Mouse (Mus musculus) embryonic facial prominence, embryonic 14.5 days (tissue): Measurements from ENCODE around the gene Saa4. TPM values are rescaled to one million over a fixed set of nuclear protein-coding genes. Genes with fewer than 3 reads are reported as not detected.
"Not testable (repeated sequence)": the region's sequence is repeated elsewhere in the genome, so short reads cannot be mapped to it uniquely, and the experiment has no call there.

ENCODE experiments used
- ATAC-seq: fragments of 200-750 bp; cut with Nextera tagmentation; 2 replicates; pipeline ENCODE4 v1.8.0; 2017; ENCODE audit warnings: low read depth, moderate number of reproducible peaks, moderate TSS enrichment
- DNase-seq: peaks from one replicate; pipeline ENCODE4 v3.0.0-alpha.2; 2015; ENCODE audit warnings: low spot score
- H3K27ac ChIP-seq: fragments of 300-500 bp; sonication (generic); replicated peaks from 2 replicates; pipeline ENCODE4 v1.5.1; 2014; ENCODE audit warnings: low read depth, mild to moderate bottlenecking, low read length, moderate library complexity
- H3K27me3 ChIP-seq: fragments of 300-500 bp; sonication (generic); replicated peaks from 2 replicates; pipeline ENCODE4 v1.6.1; 2014; ENCODE audit warnings: low read length; ENCODE audit not compliant: control insufficient read depth, insufficient read depth
- H3K36me3 ChIP-seq: fragments of 300-500 bp; sonication (generic); 2 replicates; pipeline ENCODE4 v1.6.1; 2014; ENCODE audit warnings: low read length, mixed read lengths; ENCODE audit not compliant: control insufficient read depth, insufficient read depth
- H3K4me1 ChIP-seq: fragments of 300-500 bp; sonication (generic); 2 replicates; pipeline ENCODE4 v1.6.1; 2014; ENCODE audit warnings: antibody characterized with exemption, low read length; ENCODE audit not compliant: control insufficient read depth, insufficient read depth
- H3K4me2 ChIP-seq: fragments of 300-500 bp; sonication (generic); 2 replicates; pipeline ENCODE4 v1.6.1; 2014; ENCODE audit warnings: low read depth, mild to moderate bottlenecking, low read length, moderate library complexity, mixed read lengths
- H3K4me3 ChIP-seq: fragments of 300-500 bp; sonication (generic); 2 replicates; pipeline ENCODE4 v1.5.1; 2014; ENCODE audit warnings: low read depth, mild to moderate bottlenecking, low read length
- H3K9ac ChIP-seq: fragments of 300-500 bp; sonication (generic); 2 replicates; pipeline ENCODE4 v1.6.1; 2014; ENCODE audit warnings: low read depth, mild to moderate bottlenecking, low read length, moderate library complexity, mixed read lengths
- H3K9me3 ChIP-seq: fragments of 300-500 bp; sonication (generic); 2 replicates; pipeline ENCODE4 v1.6.1; 2016; ENCODE audit warnings: low read length; ENCODE audit not compliant: control insufficient read depth
- WGBS: fragments of 180-500 bp; shearing (Covaris S2); extraction: QIAGEN DNeasy Blood & Tissue Kit; methylation state at CpG from one replicate; pipeline ENCODE4 v1.1.7; 2014; 5-methylcytosine and 5-hydroxymethylcytosine counted together
- polyA plus RNA-seq: library from polyadenylated mRNA; unstranded; fragments of >200 nt; fragmentation: Nextera tagmentation; extraction: Ambion mirVana; gene quantifications from 2 replicates; pipeline ENCODE4 v1.2.1, GENCODE M21; 2014

The Saa4 gene
- polyA plus RNA-seq, 1 experiment from 2014 or later, result not detected

- ATAC-seq (no peak), DNase-seq (no peak)
- Histone ChIP-seq H3K4me1 (no peaks in the 10 kb centered on the region), H3K27me3 (no peaks in the 10 kb centered on the region), H3K9me3 (no peaks in the 10 kb centered on the region), H3K4me2 (no peak overlapping the region), H3K27ac (no peak overlapping the region), H3K4me3 (no peak overlapping the region), H3K36me3 (no peaks in the 10 kb centered on the region), H3K9ac (no peak overlapping the region)
- WGBS, result 76% methylated on average over 7 of the region's 7 CpGs
Measured at GRCm38 (mm10) chr7:46746381-46746780, 14.0 kb upstream of the Saa4 start.

GRCm38 (mm10) chr7:46745816-46746215 is 13.4 kb upstream of the Saa4 start:
- WGBS, result 69% methylated on average over 3 of the region's 3 CpGs
- H3K4me3 ChIP-seq, result no peak overlapping the region
- DNase-seq, result no peak
- H3K36me3 ChIP-seq, result no peaks in the 10 kb centered on the region
- ATAC-seq, result no peak
- no peak overlapping the region for H3K9ac ChIP-seq
- no peaks in the 10 kb centered on the region for H3K9me3 ChIP-seq
- no peaks in the 10 kb centered on the region for H3K27me3 ChIP-seq
- H3K27ac ChIP-seq, result no peak overlapping the region
- H3K4me1 ChIP-seq, result no peaks in the 10 kb centered on the region
- H3K4me2 ChIP-seq, result no peak overlapping the region

- DNase-seq, H3K36me3 ChIP-seq, ATAC-seq, H3K4me1 ChIP-seq, H3K4me2 ChIP-seq, H3K9me3 ChIP-seq, H3K9ac ChIP-seq, H3K27ac ChIP-seq, H3K27me3 ChIP-seq, H3K4me3 ChIP-seq: not testable (repeated sequence)
- 63% methylated on average over 3 of the region's 3 CpGs for WGBS
Measured at GRCm38 (mm10) chr7:46742880-46743279, 10.5 kb upstream of the Saa4 start, which contains the start of gene Saa1. TSS of gene Saa1 (minus strand) at chr7:46742980.

DNA sequence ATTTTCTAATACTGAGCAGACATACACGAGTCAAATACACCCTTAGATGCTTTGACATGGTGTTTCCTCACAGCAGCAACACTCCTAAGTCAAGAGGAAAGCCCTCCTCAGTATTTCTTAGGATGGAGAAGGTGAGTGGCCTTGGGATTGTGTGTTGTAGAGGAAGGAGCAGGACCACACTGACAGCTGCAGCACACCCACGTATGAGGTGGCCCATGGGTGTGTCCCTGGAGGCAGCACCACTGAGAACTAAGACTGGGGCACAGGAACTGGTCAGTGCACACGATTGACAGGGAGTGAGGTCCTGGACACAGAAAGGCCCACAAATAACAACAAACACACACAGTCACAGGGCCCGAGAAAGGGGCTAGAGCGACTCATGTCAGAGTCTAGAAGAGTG is 7.6 kb upstream of the Saa4 start:
- 80% methylated on average over 5 of the region's 5 CpGs for WGBS
- not testable (repeated sequence) for H3K27me3 ChIP-seq

DNA sequence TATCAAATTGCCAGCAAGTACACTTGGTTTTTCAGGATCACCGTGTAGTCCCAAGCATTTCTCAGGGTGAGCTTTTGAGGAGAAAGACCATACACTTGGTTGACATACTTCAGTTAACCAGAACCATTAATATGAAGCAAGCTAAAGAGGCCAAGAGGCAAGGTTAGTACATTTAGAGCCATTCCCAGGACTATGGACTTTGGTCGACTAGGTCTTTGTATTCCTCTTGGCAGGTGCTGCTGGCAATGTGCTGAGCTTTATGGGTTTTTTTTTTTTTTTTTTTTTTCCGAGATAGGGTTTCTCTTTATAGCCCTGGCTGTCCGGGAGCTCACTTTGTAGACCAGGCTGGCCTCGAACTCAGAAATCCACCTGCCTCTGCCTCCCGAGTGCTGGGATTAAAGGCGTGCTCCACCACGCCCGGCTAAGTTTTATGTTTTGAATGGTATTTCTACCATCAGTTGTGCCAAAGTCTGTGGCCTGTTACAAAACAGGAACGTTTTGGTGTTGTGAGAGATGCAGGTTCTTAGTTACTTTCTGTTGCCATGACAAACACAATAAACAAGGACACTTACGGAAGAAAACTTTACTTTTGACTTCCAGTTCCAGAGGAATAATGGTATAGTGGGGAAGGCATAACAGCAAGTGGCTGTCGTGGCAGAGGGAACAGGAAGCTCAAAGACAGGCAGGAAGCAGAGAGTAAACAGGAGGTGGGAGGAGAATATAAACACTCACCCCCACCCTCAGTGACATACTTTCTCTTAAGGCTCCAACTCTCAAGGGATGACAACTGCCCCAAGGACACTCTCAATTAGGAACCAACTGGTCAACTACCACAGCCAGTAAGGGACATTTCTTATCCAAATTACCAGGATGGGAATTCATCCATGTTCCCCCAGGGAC is 6.4 kb upstream of the Saa4 start:
- Histone ChIP-seq H3K4me3 (no peak overlapping the region), H3K4me1 (no peaks in the 10 kb centered on the region), H3K36me3 (no peaks in the 10 kb centered on the region), H3K27ac (no peak overlapping the region), H3K9me3 (no peaks in the 10 kb centered on the region), H3K27me3 (no peaks in the 10 kb centered on the region), H3K4me2 (no peak overlapping the region), H3K9ac (no peak overlapping the region)
- DNase-seq (no peak), ATAC-seq (no peak)
- 82% methylated on average over 12 of the region's 12 CpGs for WGBS

More for the DNA sequence above, 7.6 kb upstream of the Saa4 start:
- not testable (repeated sequence) for H3K4me1 ChIP-seq, H3K9ac ChIP-seq, DNase-seq, H3K4me2 ChIP-seq, H3K36me3 ChIP-seq, ATAC-seq, H3K9me3 ChIP-seq, H3K4me3 ChIP-seq, H3K27ac ChIP-seq

- Histone ChIP-seq H3K27me3 (no peaks in the 10 kb centered on the region), H3K9me3 (no peaks in the 10 kb centered on the region), H3K9ac (no peak overlapping the region), H3K4me2 (no peak overlapping the region), H3K27ac (no peak overlapping the region), H3K36me3 (no peaks in the 10 kb centered on the region), H3K4me3 (no peak overlapping the region), H3K4me1 (no peaks in the 10 kb centered on the region)
- ATAC-seq, result no peak
- no peak for DNase-seq
- WGBS, result 76% methylated on average over 2 of the region's 2 CpGs
Measured at GRCm38 (mm10) chr7:46734983-46735382, 2.6 kb upstream of the Saa4 start.

DNA sequence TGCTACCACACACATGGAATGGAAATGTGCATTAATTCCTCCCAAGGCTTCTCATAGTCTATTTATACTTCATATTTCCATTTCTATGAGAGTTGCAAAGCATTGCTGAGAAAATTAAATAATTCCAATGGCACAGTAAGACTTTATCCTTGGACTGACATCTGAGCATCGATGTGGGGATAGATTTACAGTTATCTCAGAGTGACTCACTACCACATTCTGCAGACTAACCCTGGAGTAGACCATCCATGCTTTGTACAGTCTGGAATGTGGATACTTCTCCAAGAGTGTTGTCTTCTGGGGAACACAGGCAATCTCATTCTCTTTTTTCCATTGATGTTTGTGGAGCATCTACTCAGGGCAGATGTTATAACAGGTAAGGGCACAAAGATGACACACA is 4.8 kb downstream of the Saa4 start:
- no peak overlapping the region for H3K27ac ChIP-seq
- H3K4me3 ChIP-seq, result no peak overlapping the region
- H3K4me2 ChIP-seq, result no peak overlapping the region
- H3K4me1 ChIP-seq, result no peaks in the 10 kb centered on the region
- no peak for ATAC-seq
- no peaks in the 10 kb centered on the region for H3K36me3 ChIP-seq
- H3K9ac ChIP-seq, result no peak overlapping the region
- H3K27me3 ChIP-seq, result no peaks in the 10 kb centered on the region
- DNase-seq, result no peak
- no peaks in the 10 kb centered on the region for H3K9me3 ChIP-seq
- WGBS, result 74% methylated on average over 1 of the region's 1 CpGs

DNA sequence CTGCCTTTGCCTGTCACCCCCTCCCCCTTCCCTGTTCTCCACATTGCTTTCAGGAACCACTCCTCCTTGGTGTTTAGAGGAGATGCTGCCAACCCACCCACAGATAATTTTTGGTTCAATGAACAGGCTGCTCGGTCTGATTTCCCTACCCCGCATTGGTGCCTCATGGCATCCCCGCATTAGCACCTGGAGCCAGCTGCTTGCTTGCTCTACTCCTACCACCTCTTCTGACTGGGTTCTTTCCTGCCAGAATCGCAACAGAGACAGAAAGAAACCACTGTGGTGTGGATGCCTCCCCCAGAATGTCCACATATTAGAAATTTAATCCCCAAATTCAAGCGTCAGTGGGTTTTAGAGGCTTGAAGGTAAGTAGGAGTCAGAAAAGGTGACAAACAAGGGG is 8.0 kb downstream of the Saa4 start:
- Histone ChIP-seq H3K36me3 (no peaks in the 10 kb centered on the region), H3K27me3 (no peaks in the 10 kb centered on the region), H3K27ac (no peak overlapping the region), H3K4me3 (no peak overlapping the region), H3K9me3 (no peaks in the 10 kb centered on the region), H3K9ac (no peak overlapping the region), H3K4me2 (no peak overlapping the region), H3K4me1 (no peaks in the 10 kb centered on the region)
- no peak for ATAC-seq
- WGBS, result 73% methylated on average over 5 of the region's 5 CpGs
- no peak for DNase-seq

DNA sequence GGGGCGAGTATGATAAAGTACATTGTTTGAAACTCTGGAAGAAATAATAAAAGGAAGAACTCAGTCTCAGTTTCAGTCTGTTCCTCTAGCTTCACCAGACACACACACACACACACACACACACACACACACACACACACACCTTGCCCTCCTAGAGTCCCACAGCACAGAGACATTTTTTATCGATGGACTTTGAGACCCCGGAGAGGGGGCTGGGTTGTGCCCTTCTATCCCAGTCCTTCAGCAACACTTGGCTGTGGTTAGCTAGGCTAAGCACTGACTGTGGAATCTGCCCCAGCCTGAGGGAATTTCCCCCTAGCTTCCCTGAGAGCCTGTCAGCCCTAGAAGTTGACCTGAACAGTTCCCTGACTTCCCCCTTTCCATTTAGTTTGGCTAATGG is 8.6 kb downstream of the Saa4 start:
- Histone ChIP-seq H3K9me3 (no peaks in the 10 kb centered on the region), H3K4me1 (no peaks in the 10 kb centered on the region), H3K36me3 (no peaks in the 10 kb centered on the region), H3K27me3 (no peaks in the 10 kb centered on the region), H3K27ac (no peak overlapping the region), H3K4me3 (no peak overlapping the region), H3K9ac (no peak overlapping the region), H3K4me2 (no peak overlapping the region)
- DNase-seq (no peak), ATAC-seq (no peak)
- 82% methylated on average over 3 of the region's 3 CpGs for WGBS
